Mouse (Mus musculus) liver, embryonic 14.5 days (tissue): Measurements from ENCODE around the gene Gm49322. TPM values are rescaled to one million over a fixed set of nuclear protein-coding genes. Genes with fewer than 3 reads are reported as not detected.
A peak's percentile ranks its signal among the peaks of the same experiment; 100 is the strongest.

Source experiments
- ATAC-seq: fragments of 200-750 bp; cut with Nextera tagmentation; 2 replicates; pipeline ENCODE4 v1.8.0; 2017; ENCODE audit warnings: moderate number of reproducible peaks, mild to moderate bottlenecking, moderate library complexity; ENCODE audit not compliant: insufficient read depth
- DNase-seq, 3 experiments: peaks; one replicate each; pipeline ENCODE4 v3.0.0-alpha.2; 2012 to 2013; ENCODE audit warnings: low read depth in 3 of 3, low spot score in 3 of 3
- H3K27ac ChIP-seq: fragments of 300-500 bp; sonication (generic); 2 replicates; pipeline ENCODE4 v1.5.1; 2014; ENCODE audit warnings: moderate library complexity, mild to moderate bottlenecking, control low read depth, inconsistent platforms
- H3K27me3 ChIP-seq: fragments of 300-500 bp; sonication (generic); 2 replicates; pipeline ENCODE4 v1.6.1; 2014; ENCODE audit warnings: mild to moderate bottlenecking, low read length, moderate library complexity; ENCODE audit not compliant: control insufficient read depth, insufficient read depth
- H3K36me3 ChIP-seq: fragments of 300-500 bp; sonication (generic); replicated peaks from 2 replicates; pipeline ENCODE4 v1.6.1; 2014; ENCODE audit warnings: low read depth; ENCODE audit not compliant: control insufficient read depth, insufficient read depth
- H3K4me1 ChIP-seq, 2 experiments: fragments of 200-500 bp in 1 of 2; fragments of 300-500 bp in 1 of 2; sonication (generic) in 1 of 2; replicated peaks; 2 replicates each; pipeline ENCODE4 v1.6.1; 2012 to 2014; ENCODE audit warnings: antibody characterized with exemption in 1 of 2, inconsistent platforms in 1 of 2, low read length in 1 of 2; ENCODE audit not compliant: control insufficient read depth in 2 of 2, insufficient read depth in 2 of 2
- H3K4me2 ChIP-seq: fragments of 300-500 bp; sonication (generic); 2 replicates; pipeline ENCODE4 v1.6.1; 2014; ENCODE audit warnings: low read depth, mild to moderate bottlenecking, control low read depth, moderate library complexity
- H3K4me3 ChIP-seq, 2 experiments: fragments of 200-500 bp in 1 of 2; fragments of 300-500 bp in 1 of 2; sonication (generic) in 1 of 2; 2 replicates each; pipeline ENCODE4 v1.5.1; 2012 to 2014; ENCODE audit warnings: low read depth in 2 of 2, low read length in 2 of 2, mild to moderate bottlenecking in 2 of 2, control low read depth in 1 of 2, inconsistent platforms in 1 of 2, moderate library complexity in 1 of 2; ENCODE audit not compliant: insufficient read depth in 1 of 2
- H3K9ac ChIP-seq: fragments of 300-500 bp; sonication (generic); replicated peaks from 2 replicates; pipeline ENCODE4 v1.6.1; 2014; ENCODE audit warnings: mild to moderate bottlenecking, control low read depth, moderate library complexity
- H3K9me3 ChIP-seq: fragments of 300-500 bp; sonication (generic); 2 replicates; pipeline ENCODE4 v1.6.1; 2016; ENCODE audit warnings: low read length, mixed read lengths; ENCODE audit not compliant: control insufficient read depth
- CTCF ChIP-seq: IDR thresholded peaks from 2 replicates; pipeline ENCODE4 v1.5.1; 2016; ENCODE audit warnings: antibody characterized with exemption, low read depth, control low read depth
- EP300 ChIP-seq: IDR thresholded peaks from 2 replicates; pipeline ENCODE4 v1.6.1; 2016; ENCODE audit warnings: antibody characterized with exemption, low read depth
- WGBS: fragments of 180-500 bp; shearing (Covaris S2); extraction: QIAGEN DNeasy Blood & Tissue Kit; methylation state at CpG from one replicate; pipeline ENCODE4 v1.1.7; 2014; ENCODE audit not compliant: insufficient replicate concordance; 5-methylcytosine and 5-hydroxymethylcytosine counted together
- polyA plus RNA-seq, 2 experiments: library from polyadenylated mRNA; depleted of rRNA in 1 of 2; stranded (reverse) in 1 of 2; unstranded in 1 of 2; fragments of >200 nt; fragmentation: Nextera tagmentation in 1 of 2; extraction: Ambion mirVana in 1 of 2; gene quantifications; 2 replicates each; pipeline versions ENCODE4 v1.2.1 to v1.2.3; 2012 to 2014

Gm49322 gene
- polyA plus RNA-seq, 2 experiments = 0.19 to 1.2 TPM

- ATAC-seq (no peak), DNase-seq (no peak)
- Histone ChIP-seq H3K4me3 (no peak overlapping the region), H3K4me2 (no peak overlapping the region), H3K4me1 (peaks cover 22 to 32% of the 10 kb centered on the region in 2 experiments), H3K27ac (no peak overlapping the region), H3K27me3 (no peaks in the 10 kb centered on the region), H3K9ac (no peak overlapping the region), H3K36me3 (no peaks in the 10 kb centered on the region), H3K9me3 (no peaks in the 10 kb centered on the region)
- 80% methylated on average over 6 of the region's 6 CpGs for WGBS
- TF ChIP-seq EP300 = no peak
- TF ChIP-seq CTCF = no peak
Observed at GRCm38 (mm10) chr10:80654866-80655265, 49.0 kb downstream of the Gm49322 start.

GRCm38 (mm10) chr10:80655406-80656129 is 49.7 kb downstream of the Gm49322 start:
- Histone ChIP-seq H3K9me3 (no peaks in the 10 kb centered on the region), H3K4me2 (peak overlapping the region; percentile 74), H3K9ac (peak overlapping the region; percentile 76), H3K36me3 (no peaks in the 10 kb centered on the region), H3K4me1 (peaks cover 22 to 32% of the 10 kb centered on the region in 2 experiments), H3K27ac (peak overlapping the region; percentile 50; the same call in 1 of the 2 replicates), H3K4me3 (peak overlapping the region; percentile 68 to 78), H3K27me3 (no peaks in the 10 kb centered on the region)
- WGBS = 3% methylated on average over 12 of the region's 12 CpGs
- TF ChIP-seq EP300 (no peak), CTCF (no peak)
- DNase-seq = no peak
- ATAC-seq = peak; percentile 14; the same call in 1 of the 2 replicates

DNA sequence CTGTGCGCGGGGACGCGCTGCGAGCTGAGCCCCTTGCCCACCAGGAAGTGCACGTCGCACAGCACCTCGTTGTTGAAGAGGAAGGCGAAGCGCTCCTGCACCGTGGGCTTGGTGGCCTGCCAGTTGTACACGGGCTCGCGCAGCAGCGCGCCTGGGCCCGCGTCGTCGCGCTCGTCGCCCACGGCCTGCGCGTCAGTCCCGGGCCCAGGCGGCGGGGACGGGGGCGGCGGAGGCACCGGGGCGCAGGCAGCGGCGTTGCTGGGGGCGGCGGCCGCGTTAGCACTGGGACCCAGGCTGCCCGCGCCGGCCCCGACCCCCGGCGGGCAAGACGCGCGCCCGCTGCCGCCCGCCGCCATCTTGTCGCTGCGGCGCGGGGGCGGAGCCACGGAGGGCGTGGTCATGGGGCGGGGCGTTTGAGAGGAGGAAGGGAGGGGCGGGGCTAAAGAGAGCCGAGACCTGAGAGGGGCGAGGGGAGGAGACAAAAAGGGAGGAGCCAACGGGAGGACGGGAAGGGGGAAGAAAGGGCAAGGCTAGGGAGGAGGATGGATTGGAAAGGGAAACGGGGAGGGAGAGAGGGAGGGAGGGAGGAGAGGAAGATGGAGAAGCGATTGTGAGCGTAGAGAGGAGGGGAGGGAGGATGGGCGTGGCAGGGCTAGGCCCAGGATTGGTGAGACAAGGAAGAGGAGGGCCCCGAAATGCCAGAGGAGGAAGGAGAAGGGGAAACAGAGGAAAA is 50.5 kb downstream of the Gm49322 start:
- peaks cover 22 to 32% of the 10 kb centered on the region in 2 experiments for H3K4me1 ChIP-seq
- no peaks in the 10 kb centered on the region for H3K27me3 ChIP-seq
- WGBS = 2% methylated on average over 71 of the region's 72 CpGs
- peak; percentile 88 to 90 (median 88) for DNase-seq
- no peaks in the 10 kb centered on the region for H3K9me3 ChIP-seq
- peak overlapping the region; percentile 72 for H3K27ac ChIP-seq
- peak; percentile 72 for ATAC-seq
- H3K36me3 ChIP-seq = no peaks in the 10 kb centered on the region
- H3K4me2 ChIP-seq = peak overlapping the region; percentile 74
- no peak for TF ChIP-seq EP300
- no peak for TF ChIP-seq CTCF
- H3K4me3 ChIP-seq = peak overlapping the region; percentile 68 to 78
- peak overlapping the region; percentile 76 for H3K9ac ChIP-seq

GRCm38 (mm10) chr10:80656863-80657623 is 51.2 kb downstream of the Gm49322 start, which contains the start of gene Btbd2:
Gene Btbd2 (minus strand): TSS chr10:80657071.
- TF ChIP-seq CTCF = no peak
- TF ChIP-seq EP300 = no peak
- peaks cover 22 to 32% of the 10 kb centered on the region in 2 experiments for H3K4me1 ChIP-seq
- DNase-seq = peak in 2 of 3 experiments; percentile 62 to 63
- peak within 1 kb of the TSS; percentile 76 for H3K9ac ChIP-seq
- peak within 1 kb of the TSS; percentile 68 to 78 for H3K4me3 ChIP-seq
- H3K9me3 ChIP-seq = no peaks in the 10 kb centered on the region
- 31% methylated on average over 15 of the region's 15 CpGs for WGBS
- no peaks in the 10 kb centered on the region for H3K36me3 ChIP-seq
- ATAC-seq = peak; percentile 49
- peak within 1 kb of the TSS; percentile 74 for H3K4me2 ChIP-seq
- H3K27me3 ChIP-seq = no peaks in the 10 kb centered on the region
- H3K27ac ChIP-seq = peak within 1 kb of the TSS; percentile 72
